Mouse (Mus musculus): ENCODE measurements at regions not wholly inside any gene's neighbourhood (a gene's known extent, or its start where the extent isn't known, plus 50 kb on each side); places are given as distances from the start of the nearest gene placed in this dataset.

GRCm38 (mm10) chr7:114912109-114912508 lies 168.6 kb downstream of the Insc start:
- ATAC-seq (replicated peaks; ENCODE audit: low FRiP score, poor library complexity, severe bottlenecking), result no peak

- ATAC-seq (replicated peaks; ENCODE audit: low FRiP score, poor library complexity, severe bottlenecking), result no peak
Observed at GRCm38 (mm10) chr7:114922155-114922554, 178.7 kb downstream of the Insc start.

- ATAC-seq (replicated peaks; ENCODE audit: low FRiP score, poor library complexity, severe bottlenecking), result no peak
Observed at GRCm38 (mm10) chr7:114933861-114934260, 190.4 kb downstream of the Insc start.

GRCm38 (mm10) chr7:114950759-114951158 lies 207.3 kb downstream of the Insc start:
- ATAC-seq (replicated peaks; ENCODE audit: low FRiP score, poor library complexity, severe bottlenecking), result no peak

GRCm38 (mm10) chr7:114963206-114963605 lies 219.7 kb downstream of the Insc start:
- no peak for ATAC-seq (replicated peaks; ENCODE audit: low FRiP score, poor library complexity, severe bottlenecking)

- no peak for ATAC-seq (replicated peaks; ENCODE audit: low FRiP score, poor library complexity, severe bottlenecking)
Observed at GRCm38 (mm10) chr7:114965923-114966322, 222.4 kb downstream of the Insc start.

- ATAC-seq (replicated peaks; ENCODE audit: low FRiP score, poor library complexity, severe bottlenecking), result no peak
Observed at GRCm38 (mm10) chr7:114986481-114986880, 243.0 kb downstream of the Insc start.

GRCm38 (mm10) chr7:114991255-114991654 lies 247.8 kb downstream of the Insc start:
- ATAC-seq (replicated peaks; ENCODE audit: low FRiP score, poor library complexity, severe bottlenecking), result no peak

- no peak for ATAC-seq (replicated peaks; ENCODE audit: low FRiP score, poor library complexity, severe bottlenecking)
Observed at GRCm38 (mm10) chr7:114992440-114992839, 248.9 kb downstream of the Insc start.

GRCm38 (mm10) chr7:115000796-115001524 lies 257.5 kb downstream of the Insc start:
- no peak for ATAC-seq (replicated peaks; ENCODE audit: low FRiP score, poor library complexity, severe bottlenecking)

- no peak for ATAC-seq (replicated peaks; ENCODE audit: low FRiP score, poor library complexity, severe bottlenecking)
Observed at GRCm38 (mm10) chr7:115014253-115014998, 270.9 kb downstream of the Insc start.

GRCm38 (mm10) chr7:115019369-115019958 lies 276.0 kb downstream of the Insc start:
- no peak for ATAC-seq (replicated peaks; ENCODE audit: low FRiP score, poor library complexity, severe bottlenecking)

- no peak for ATAC-seq (replicated peaks; ENCODE audit: low FRiP score, poor library complexity, severe bottlenecking)
Observed at GRCm38 (mm10) chr7:115020023-115020422, 276.5 kb downstream of the Insc start.

- no peak for ATAC-seq (replicated peaks; ENCODE audit: low FRiP score, poor library complexity, severe bottlenecking)
Observed at GRCm38 (mm10) chr7:115025803-115026202, 282.3 kb downstream of the Insc start.

GRCm38 (mm10) chr7:115027685-115028084 lies 284.2 kb downstream of the Insc start:
- no peak for ATAC-seq (replicated peaks; ENCODE audit: low FRiP score, poor library complexity, severe bottlenecking)

- ATAC-seq (replicated peaks; ENCODE audit: low FRiP score, poor library complexity, severe bottlenecking), result no peak
Observed at GRCm38 (mm10) chr7:115033987-115034386, 290.5 kb downstream of the Insc start.

- ATAC-seq (replicated peaks; ENCODE audit: low FRiP score, poor library complexity, severe bottlenecking), result no peak
Observed at GRCm38 (mm10) chr7:115055527-115055926, 312.0 kb downstream of the Insc start.

- no peak for ATAC-seq (replicated peaks; ENCODE audit: low FRiP score, poor library complexity, severe bottlenecking)
Observed at GRCm38 (mm10) chr7:115056992-115057645, 313.6 kb downstream of the Insc start.

GRCm38 (mm10) chr7:115057736-115058135 lies 314.2 kb downstream of the Insc start:
- ATAC-seq (replicated peaks; ENCODE audit: low FRiP score, poor library complexity, severe bottlenecking), result no peak

GRCm38 (mm10) chr7:115060171-115060570 lies 316.7 kb downstream of the Insc start:
- no peak for ATAC-seq (replicated peaks; ENCODE audit: low FRiP score, poor library complexity, severe bottlenecking)

All from erythroblast, adult 5-6 weeks (primary cell).